Mouse (Mus musculus): ENCODE results near the gene Srcap.

The Srcap gene

GRCm38 (mm10) chr7:127583260-127583659, 71.5 kb downstream of the Srcap start:
- DNase-seq: no peak

- DNase-seq: no peak
These were observed 73.2 kb downstream of the Srcap start for GRCm38 (mm10) chr7:127585031-127585430.

GRCm38 (mm10) chr7:127586149-127586548, 74.4 kb downstream of the Srcap start:
- DNase-seq: no peak

- DNase-seq: no peak
These were observed 75.4 kb downstream of the Srcap start for GRCm38 (mm10) chr7:127587196-127587595.

GRCm38 (mm10) chr7:127588011-127588871, 76.5 kb downstream of the Srcap start, which contains the start of the genes Ccdc189 and Rnf40:
Ccdc189 (minus strand) TSS chr7:127588595.
Rnf40 (plus strand) TSS chr7:127588767.
- DNase-seq: peak; percentile 79 to 86

- no peak for DNase-seq
These were observed 77.1 kb downstream of the Srcap start for GRCm38 (mm10) chr7:127588901-127589300.

- DNase-seq: no peak
These were observed 77.9 kb downstream of the Srcap start for GRCm38 (mm10) chr7:127589637-127590036.

GRCm38 (mm10) chr7:127591108-127591507, 79.3 kb downstream of the Srcap start:
- DNase-seq: no peak

GRCm38 (mm10) chr7:127592575-127592974, 80.8 kb downstream of the Srcap start:
- no peak for DNase-seq

GRCm38 (mm10) chr7:127596747-127597146, 85.0 kb downstream of the Srcap start:
- no peak for DNase-seq

GRCm38 (mm10) chr7:127600612-127601011, 88.8 kb downstream of the Srcap start:
- no peak for DNase-seq

- no peak for DNase-seq
These were observed 90.0 kb downstream of the Srcap start for GRCm38 (mm10) chr7:127601735-127602134.

GRCm38 (mm10) chr7:127602903-127603302, 91.1 kb downstream of the Srcap start:
- no peak for DNase-seq

GRCm38 (mm10) chr7:127604256-127604655, 92.5 kb downstream of the Srcap start:
- no peak for DNase-seq

- DNase-seq: no peak
These were observed 95.4 kb downstream of the Srcap start for GRCm38 (mm10) chr7:127607150-127607549.
